Mouse (Mus musculus): ENCODE measurements around the gene Cc2d1a.

Gene Cc2d1a

DNA sequence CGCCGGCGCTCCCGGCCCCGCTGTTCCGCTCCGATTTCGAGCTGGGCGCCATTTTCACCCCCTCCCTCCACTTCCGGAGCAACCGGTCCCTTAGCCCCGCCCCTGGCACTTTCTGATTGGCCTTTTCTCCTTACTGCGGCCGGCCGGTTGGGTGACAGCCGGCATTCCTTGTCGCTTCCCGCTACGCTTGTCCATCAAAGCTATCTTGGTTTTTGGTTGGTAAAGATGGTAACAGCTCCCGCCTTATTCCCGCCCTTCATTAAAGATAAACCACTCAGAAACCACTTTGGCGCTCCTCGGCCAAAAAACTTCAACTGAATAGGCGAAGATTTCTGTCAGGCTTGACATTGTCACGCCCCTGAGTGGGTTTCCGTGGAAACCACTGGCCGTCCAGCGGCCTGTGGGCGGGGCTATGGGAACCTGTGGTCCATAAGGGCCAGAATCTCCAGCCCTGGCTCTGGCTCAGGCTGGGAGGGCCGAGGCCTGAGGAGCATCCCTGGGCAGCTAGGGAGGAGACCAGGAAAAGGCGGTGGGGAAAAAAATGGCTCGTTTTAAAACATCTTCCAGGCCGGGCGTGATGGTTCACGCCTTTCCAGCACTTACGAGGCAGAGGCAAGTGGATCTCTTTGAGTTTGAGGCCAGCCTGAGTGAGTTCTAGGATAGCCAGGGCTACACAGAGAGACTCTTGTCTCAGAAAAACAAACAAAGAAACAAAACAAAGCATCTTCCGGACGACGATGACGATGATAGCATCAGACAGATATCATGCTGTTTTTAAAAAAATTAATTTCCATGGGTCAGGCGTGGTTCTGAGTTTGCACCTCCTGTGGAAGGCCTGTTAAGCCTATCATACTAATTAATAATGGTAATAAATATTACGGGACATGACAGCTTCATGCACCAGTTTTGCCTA lies 42.8 kb downstream of the Cc2d1a start, which contains the start of gene Dcaf15:
Gene Dcaf15, minus strand, starts transcription at position 72 of the 913 bp plus-strand sequence.
- DNase-seq (ENCODE audit: low spot score in 2 of 2) = peak; percentile 97 to 98

- DNase-seq (ENCODE audit: low spot score in 2 of 2) = peak in 1 of 2 experiments; percentile 38
These were observed 43.5 kb downstream of the Cc2d1a start for GRCm38 (mm10) chr8:84104221-84104620.

DNA sequence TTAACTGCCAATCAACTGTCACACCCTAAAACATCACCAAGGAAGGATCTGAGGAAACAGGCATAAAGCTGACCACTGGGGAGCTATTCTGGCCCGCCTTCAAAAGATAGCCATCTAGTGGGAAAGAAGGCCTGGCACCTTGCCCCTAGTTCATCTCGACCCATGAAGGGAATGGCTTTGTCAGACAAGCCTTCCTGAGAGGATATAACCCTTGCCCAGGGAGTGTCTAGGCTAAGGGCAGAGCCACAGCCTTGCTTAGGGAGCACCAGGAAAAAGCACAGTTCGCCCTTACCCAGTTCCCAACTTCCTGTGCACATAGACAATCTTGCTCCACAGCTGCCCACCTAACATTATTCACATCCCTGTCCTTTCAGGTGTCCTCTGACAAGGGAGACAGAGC lies 44.1 kb downstream of the Cc2d1a start:
- no peak for DNase-seq (ENCODE audit: low spot score in 2 of 2)

GRCm38 (mm10) chr8:84101476-84102270 lies 46.1 kb downstream of the Cc2d1a start:
- no peak for DNase-seq (ENCODE audit: low spot score in 2 of 2)

DNA sequence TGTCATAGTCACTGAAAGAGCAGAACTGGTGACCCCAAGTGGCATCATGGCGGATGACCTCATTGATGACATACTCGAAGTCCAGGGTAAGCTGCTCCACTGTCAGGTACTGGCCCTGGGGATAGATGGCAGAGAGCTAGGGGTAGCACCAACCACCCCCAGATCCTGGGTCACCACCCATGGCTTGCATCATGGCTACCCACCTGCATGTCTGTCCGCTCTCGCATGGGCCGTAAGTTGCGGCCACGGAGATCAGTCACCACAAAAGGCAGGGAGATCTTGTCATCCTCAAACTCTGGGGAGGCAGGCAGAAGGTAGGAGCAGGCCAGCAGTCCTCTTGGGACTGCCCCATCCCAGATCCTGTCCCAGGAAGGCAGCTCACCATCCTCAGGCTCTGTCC lies 49.4 kb downstream of the Cc2d1a start:
- DNase-seq (ENCODE audit: low spot score in 2 of 2) = no peak

- no peak for DNase-seq (ENCODE audit: low spot score in 2 of 2)
These were observed 51.7 kb downstream of the Cc2d1a start for GRCm38 (mm10) chr8:84096061-84096460.

DNA sequence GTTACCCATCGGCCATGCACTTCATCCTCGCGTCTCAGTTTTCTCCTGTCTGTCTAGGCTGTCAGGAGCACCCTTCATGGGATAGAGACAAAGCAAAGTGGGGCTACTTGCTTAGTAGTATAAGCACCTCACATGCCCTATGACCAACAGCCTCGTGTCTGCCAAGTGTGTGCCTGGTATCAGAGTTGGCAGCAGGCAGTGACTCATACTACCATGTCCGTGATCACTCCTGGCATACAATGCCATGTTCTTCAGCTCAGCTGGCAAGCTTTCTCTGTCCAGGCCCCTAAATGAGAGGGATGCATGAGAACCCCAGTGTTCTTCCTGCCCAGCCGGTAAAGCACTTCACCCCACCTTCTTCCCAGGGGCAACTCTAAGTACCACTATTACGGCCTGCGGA lies 57.2 kb downstream of the Cc2d1a start:
- no peak for DNase-seq (ENCODE audit: low spot score in 2 of 2)

GRCm38 (mm10) chr8:84089277-84089676 lies 58.5 kb downstream of the Cc2d1a start:
- DNase-seq (ENCODE audit: low spot score in 2 of 2) = no peak

DNA sequence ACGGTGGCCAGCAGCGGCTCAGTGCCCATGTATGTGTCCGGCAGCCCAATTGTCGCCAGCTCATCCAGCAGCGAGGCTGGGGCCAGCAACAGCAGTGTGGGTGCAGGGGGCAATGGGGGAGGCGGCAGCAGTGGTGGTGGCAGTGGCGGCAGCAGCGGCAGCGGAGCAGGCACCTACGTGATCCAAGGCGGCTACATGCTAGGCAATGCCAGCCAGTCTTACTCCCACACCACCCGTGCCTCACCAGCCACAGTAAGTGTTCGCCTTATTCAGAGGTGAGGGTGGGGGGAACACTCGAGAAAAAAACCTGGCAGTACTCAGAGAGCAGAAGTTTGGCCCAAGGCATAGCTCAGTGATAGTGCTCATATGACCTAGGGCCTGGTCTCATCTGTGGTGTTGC lies 59.9 kb downstream of the Cc2d1a start:
- no peak for DNase-seq (ENCODE audit: low spot score in 2 of 2)

- DNase-seq (ENCODE audit: low spot score in 2 of 2) = no peak
These were observed 60.6 kb downstream of the Cc2d1a start for GRCm38 (mm10) chr8:84087156-84087555.

DNA sequence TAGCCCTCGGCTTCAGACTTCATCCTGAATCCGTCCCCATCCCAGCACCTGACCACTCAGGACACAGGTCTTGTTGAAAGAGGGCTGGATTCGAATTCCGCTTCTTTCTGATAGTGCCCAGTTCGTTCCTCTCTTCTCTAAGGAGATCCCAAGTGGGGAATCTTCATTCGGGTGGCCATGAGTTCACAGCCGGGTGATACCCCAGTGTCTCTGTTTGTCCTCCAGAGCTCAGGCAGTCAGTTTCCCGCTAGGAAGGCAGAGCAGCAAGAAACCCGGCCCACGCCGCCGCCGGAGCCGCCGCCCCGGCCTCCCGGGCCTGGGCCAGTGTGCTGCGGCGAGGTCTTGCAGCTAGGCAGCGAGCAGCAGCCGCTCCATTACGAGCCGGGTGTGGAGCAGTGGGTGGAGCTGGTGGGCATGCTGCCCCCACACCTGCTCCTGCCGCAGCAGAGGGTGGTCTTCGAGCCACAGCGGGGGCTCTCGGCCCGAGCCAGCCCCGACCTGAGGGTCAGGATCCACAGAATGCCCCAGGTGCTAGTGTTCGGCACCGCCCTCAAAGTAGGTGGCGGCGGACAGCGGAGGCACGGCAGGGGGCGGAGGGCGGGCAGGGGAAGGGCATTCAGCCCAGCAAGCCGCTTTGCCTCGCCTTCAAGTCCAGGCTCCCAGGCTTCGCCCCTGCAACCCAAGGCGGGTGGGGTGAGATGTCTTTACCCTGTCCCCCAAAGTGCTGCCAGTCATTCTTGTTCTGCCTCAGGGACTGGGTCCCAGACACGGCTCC lies 63.2 kb downstream of the Cc2d1a start:
- DNase-seq (ENCODE audit: low spot score in 2 of 2) = no peak

- no peak for DNase-seq (ENCODE audit: low spot score in 2 of 2)
These were observed 63.9 kb downstream of the Cc2d1a start for GRCm38 (mm10) chr8:84083829-84084241.
